Mouse (Mus musculus) mature B cell (primary cell): ENCODE results near the gene Olfr1358.

ENCODE experiments used
- in situ Hi-C: fragments of 300-500 bp; cut with MboI; formaldehyde crosslinking; loops from 2 replicates; pipeline ENCODE4 v1.14.3; 2019

Olfr1358 gene

DNA sequence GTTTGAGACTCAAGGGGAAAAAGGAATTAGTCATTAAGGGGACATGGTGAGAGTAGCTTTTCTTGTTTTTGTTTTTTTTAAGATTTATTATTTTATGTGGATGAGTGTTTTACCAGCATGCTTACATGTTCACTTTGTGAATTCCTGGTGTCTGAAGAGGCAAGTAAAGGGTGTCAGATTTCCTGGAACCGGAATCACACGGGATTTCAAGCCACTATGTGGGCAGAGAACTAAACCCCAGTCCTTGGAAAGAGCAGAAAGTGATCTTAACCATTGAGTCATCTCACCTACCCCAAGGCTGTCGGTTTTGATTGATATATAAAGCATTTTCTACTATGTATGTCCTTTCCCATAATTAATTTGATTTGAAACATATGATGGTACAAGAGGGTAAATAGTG is 52.5 kb downstream of the Olfr1358 start:
- in situ Hi-C loops, result no loop called here
